In the genomic region with DNA sequence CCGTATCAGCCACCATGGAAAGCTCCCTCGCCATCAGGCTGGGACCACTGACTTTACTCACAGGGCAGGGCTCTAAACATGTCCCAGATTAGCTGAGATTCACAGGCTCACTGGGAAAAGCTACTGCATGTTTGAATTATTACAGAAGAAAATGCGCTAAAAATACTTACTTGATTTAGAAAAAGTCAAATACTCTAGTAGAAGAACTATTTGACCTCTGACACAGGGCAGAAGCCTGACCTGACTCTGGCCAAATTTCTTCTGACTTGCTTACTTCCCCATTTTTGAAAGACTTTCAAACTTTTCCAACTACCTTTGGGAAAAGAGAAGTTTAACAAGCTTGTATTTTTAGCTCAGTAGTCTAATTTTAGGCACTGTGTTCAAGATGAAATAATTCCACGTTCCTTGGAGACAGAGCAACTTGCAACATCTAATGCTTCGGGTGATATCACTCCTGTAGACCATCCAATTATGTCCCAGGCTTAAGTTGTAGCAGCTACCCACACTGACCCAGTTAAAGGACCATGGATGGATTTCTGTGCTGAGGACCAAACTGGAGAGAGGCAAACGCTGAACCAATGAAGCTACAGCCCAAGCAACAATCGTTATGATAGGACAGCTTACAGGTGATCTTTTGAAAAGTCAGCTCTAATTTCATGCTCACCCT, we compare ENCODE assay signal across 16 mouse cellular contexts.
DNase-seq lines count a peak whose midpoint lies in the region; ATAC-seq and TF ChIP-seq lines count a peak whose summit lies in the region.
"Had no signal": no experiment of that assay in that cellular context is flagged by ENCODE, and none has a peak within 500 bp of the region (broad histone marks: within the 10 kb centered on the region; RNA-seq: fewer than 3 reads in every experiment).

No protein-coding gene starts in this region.

- 72% methylated on average over 7 of the region's 7 CpGs for WGBS in kidney, embryonic 16.5 days
- 61% methylated on average over 7 of the region's 7 CpGs for WGBS in heart, postnatal 0 days
- 92% methylated on average over 7 of the region's 7 CpGs for WGBS in neural tube, embryonic 15.5 days

- peak; percentile 15; the same call in 1 of the 2 replicates for ATAC-seq in kidney, embryonic 16.5 days (ENCODE audit: low FRiP score, low TSS enrichment)
- 0 out of 2 replicates have a peak, but pooled peaks have one; percentile 30 for ATAC-seq in heart, postnatal 0 days (ENCODE audit: insufficient read depth, low read depth)
- no peak for ATAC-seq in monocyte, adult 5-6 weeks (replicated peaks; ENCODE audit: insufficient number of reproducible peaks, low FRiP score, low TSS enrichment, poor library complexity, severe bottlenecking)
- ATAC-seq in neural tube, embryonic 15.5 days (ENCODE audit: low FRiP score): no peak
- ATAC-seq: midbrain, embryonic 16.5 days had no signal

- H3K36me3 ChIP-seq in kidney, embryonic 16.5 days (ENCODE audit: insufficient read depth, low read length): peaks cover 43% of the 10 kb centered on the region
- H3K36me3 ChIP-seq in heart, postnatal 0 days (replicated peaks; ENCODE audit: control insufficient read depth, insufficient read depth, low read length): peaks cover 42% of the 10 kb centered on the region
- H3K36me3 ChIP-seq in neural tube, embryonic 15.5 days: no peaks in the 10 kb centered on the region

- H3K4me1 ChIP-seq in kidney, embryonic 16.5 days (ENCODE audit: insufficient read depth, low read length): no peaks in the 10 kb centered on the region
- 0 out of 2 replicates have a peak, but pooled peaks cover 10% of the 10 kb centered on the region for H3K4me1 ChIP-seq in heart, postnatal 0 days (ENCODE audit: control insufficient read depth, insufficient read depth)
- no peaks in the 10 kb centered on the region for H3K4me1 ChIP-seq in neural tube, embryonic 15.5 days
- H3K4me1 ChIP-seq: forebrain, embryonic 12.5 days; hindbrain, embryonic 10.5 days; limb, embryonic 10.5 days; liver, embryonic 13.5 days had no signal

- H3K4me2 ChIP-seq in kidney, embryonic 16.5 days (replicated peaks; ENCODE audit: low read depth, low read length): no peak overlapping the region
- no peak overlapping the region for H3K4me2 ChIP-seq in heart, postnatal 0 days (ENCODE audit: low read depth, low read length)
- no peak overlapping the region for H3K4me2 ChIP-seq in neural tube, embryonic 15.5 days
- H3K4me2 ChIP-seq: forebrain, embryonic 12.5 days; liver, embryonic 13.5 days had no signal

- DNase-seq in heart, adult 11 months: peak; percentile 85
- DNase-seq in heart, postnatal 25 days (ENCODE audit: low spot score): no peak
- DNase-seq in kidney, adult 18-20 months: no peak
- DNase-seq in brain, adult 2 months (ENCODE audit: low read depth, low spot score): peak; percentile 35
- DNase-seq in heart, postnatal 0 days (ENCODE audit: low spot score): no peak
- DNase-seq: cerebellum, adult 11 months; liver, embryonic 13.5 days; right cerebral cortex, postnatal 4 days; thymus, postnatal 14 days had no signal

- no peak for TF ChIP-seq EP300 in heart, postnatal 0 days (IDR thresholded peaks at IDR 0.05; ENCODE audit: low read depth)

- intact Hi-C loops in heart, postnatal 25 days (cut with DNase I): no loop called here

- no peak overlapping the region for H3K4me3 ChIP-seq in kidney, embryonic 16.5 days (ENCODE audit: low read length)
- H3K4me3 ChIP-seq in heart, postnatal 0 days (ENCODE audit: low read depth, low read length): no peak overlapping the region
- H3K4me3 ChIP-seq in neural tube, embryonic 15.5 days (replicated peaks): no peak overlapping the region
- H3K4me3 ChIP-seq: forebrain, embryonic 12.5 days; hindbrain, embryonic 10.5 days; limb, embryonic 10.5 days; liver, embryonic 13.5 days had no signal

- no peak overlapping the region for H3K9ac ChIP-seq in kidney, embryonic 16.5 days (replicated peaks; ENCODE audit: low read length)
- no peak overlapping the region for H3K9ac ChIP-seq in heart, postnatal 0 days (replicated peaks; ENCODE audit: low read depth, low read length)
- H3K9ac ChIP-seq in neural tube, embryonic 15.5 days (replicated peaks): no peak overlapping the region
- H3K9ac ChIP-seq: forebrain, embryonic 12.5 days; liver, embryonic 13.5 days had no signal

- H3K27me3 ChIP-seq in kidney, embryonic 16.5 days (ENCODE audit: insufficient read depth, low read length): no peaks in the 10 kb centered on the region
- no peaks in the 10 kb centered on the region for H3K27me3 ChIP-seq in heart, postnatal 0 days (ENCODE audit: control insufficient read depth, insufficient read depth, low read length)
- no peaks in the 10 kb centered on the region for H3K27me3 ChIP-seq in neural tube, embryonic 15.5 days (replicated peaks)
- H3K27me3 ChIP-seq: forebrain, embryonic 12.5 days; liver, embryonic 13.5 days had no signal

- H3K9me3 ChIP-seq in kidney, embryonic 16.5 days (ENCODE audit: low read length): no peaks in the 10 kb centered on the region
- no peaks in the 10 kb centered on the region for H3K9me3 ChIP-seq in heart, postnatal 0 days (replicated peaks; ENCODE audit: control insufficient read depth, low read length)
- H3K9me3 ChIP-seq in neural tube, embryonic 15.5 days (replicated peaks): no peaks in the 10 kb centered on the region
- H3K9me3 ChIP-seq: forebrain, embryonic 12.5 days; hindbrain, embryonic 10.5 days; limb, embryonic 10.5 days; liver, embryonic 13.5 days had no signal

- no peak for TF ChIP-seq CTCF in heart, postnatal 0 days (IDR thresholded peaks at IDR 0.05; ENCODE audit: low read depth)

- H3K27ac ChIP-seq in kidney, embryonic 16.5 days (ENCODE audit: low read length): no peak overlapping the region; the same call in 1 of the 2 replicates
- H3K27ac ChIP-seq in heart, postnatal 0 days (ENCODE audit: low read depth): peak overlapping the region; percentile 38
- H3K27ac ChIP-seq in neural tube, embryonic 15.5 days (replicated peaks): no peak overlapping the region
- H3K27ac ChIP-seq: forebrain, embryonic 12.5 days; hindbrain, embryonic 10.5 days; limb, embryonic 10.5 days; liver, embryonic 13.5 days had no signal

Comparison
In these comparisons a context has a peak if more than half of its experiments do, and no peak if none do; other contexts are left out.
1. DNase-seq: peak in heart, adult 11 months (single experiment) and brain, adult 2 months (single experiment); none in heart, postnatal 25 days (single experiment), kidney, adult 18-20 months (single experiment) and heart, postnatal 0 days (single experiment).
2. ATAC-seq: peak in kidney, embryonic 16.5 days (single experiment) and heart, postnatal 0 days (single experiment); none in monocyte, adult 5-6 weeks (single experiment) and neural tube, embryonic 15.5 days (single experiment).